Mouse (Mus musculus) limb, embryonic 14.5 days (tissue): ENCODE results near the gene Magi2. TPM values are rescaled to one million over a fixed set of nuclear protein-coding genes. Genes with fewer than 3 reads are reported as not detected.

ENCODE experiments used
- ATAC-seq: fragments of 200-750 bp; cut with Nextera tagmentation; 2 replicates; pipeline ENCODE4 v1.8.0; 2017; ENCODE audit warnings: low read depth, moderate number of reproducible peaks, moderate TSS enrichment; ENCODE audit not compliant: low FRiP score
- DNase-seq: peaks from one replicate; pipeline ENCODE4 v3.0.0-alpha.2; 2015; ENCODE audit warnings: low spot score
- H3K27ac ChIP-seq: fragments of 300-500 bp; sonication (generic); replicated peaks from 2 replicates; pipeline ENCODE4 v1.5.1; 2014; ENCODE audit warnings: low read depth, mild to moderate bottlenecking, low read length, moderate library complexity, mixed read lengths
- H3K27me3 ChIP-seq: fragments of 300-500 bp; sonication (generic); 2 replicates; pipeline ENCODE4 v1.6.1; 2014; ENCODE audit warnings: low read length, mixed read lengths; ENCODE audit not compliant: control insufficient read depth, insufficient read depth
- H3K36me3 ChIP-seq: fragments of 300-500 bp; sonication (generic); 2 replicates; pipeline ENCODE4 v1.6.1; 2014; ENCODE audit warnings: mild to moderate bottlenecking, low read length, moderate library complexity, mixed read lengths; ENCODE audit not compliant: control insufficient read depth, insufficient read depth
- H3K4me1 ChIP-seq: fragments of 300-500 bp; sonication (generic); 2 replicates; pipeline ENCODE4 v1.6.1; 2014; ENCODE audit warnings: antibody characterized with exemption, low read length, mixed read lengths; ENCODE audit not compliant: control insufficient read depth, insufficient read depth
- H3K4me2 ChIP-seq: fragments of 300-500 bp; sonication (generic); replicated peaks from 2 replicates; pipeline ENCODE4 v1.6.1; 2014; ENCODE audit warnings: low read depth, mild to moderate bottlenecking, low read length, moderate library complexity; ENCODE audit not compliant: severe bottlenecking
- H3K4me3 ChIP-seq: fragments of 300-500 bp; sonication (generic); replicated peaks from 2 replicates; pipeline ENCODE4 v1.5.1; 2014; ENCODE audit warnings: low read length
- H3K9ac ChIP-seq: fragments of 300-500 bp; sonication (generic); 2 replicates; pipeline ENCODE4 v1.6.1; 2014; ENCODE audit warnings: mild to moderate bottlenecking, low read depth, low read length, moderate library complexity; ENCODE audit not compliant: severe bottlenecking
- H3K9me3 ChIP-seq: fragments of 300-500 bp; sonication (generic); 2 replicates; pipeline ENCODE4 v1.6.1; 2016; ENCODE audit warnings: low read length; ENCODE audit not compliant: control insufficient read depth
- POLR2A ChIP-seq: fragments of 200-500 bp; IDR thresholded peaks from 2 replicates; pipeline ENCODE4 v1.8.0; 2012; ENCODE audit warnings: inconsistent platforms, mild to moderate bottlenecking, moderate library complexity, borderline replicate concordance; ENCODE audit not compliant: insufficient read depth, insufficient read length; ENCODE audit errors: extremely low read depth
- WGBS: fragments of 180-500 bp; shearing (Covaris S2); extraction: QIAGEN DNeasy Blood & Tissue Kit; methylation state at CpG from one replicate; pipeline ENCODE4 v1.1.7; 2014; 5-methylcytosine and 5-hydroxymethylcytosine counted together
- polyA plus RNA-seq, 2 experiments: library from polyadenylated mRNA; depleted of rRNA in 1 of 2; stranded (reverse) in 1 of 2; unstranded in 1 of 2; fragments of >200 nt; fragmentation: Nextera tagmentation in 1 of 2; extraction: Ambion mirVana in 1 of 2; gene quantifications; 2 replicates each; pipeline versions ENCODE4 v1.2.1 to v1.2.3; 2012 to 2014

Magi2 gene
- polyA plus RNA-seq, 2 experiments = 4.0 to 4.5 TPM

GRCm38 (mm10) chr5:19981518-19981917 lies 754.7 kb downstream of the Magi2 start:
- H3K4me2 ChIP-seq = no peak overlapping the region
- no peak overlapping the region for H3K9ac ChIP-seq
- ATAC-seq (no peak), DNase-seq (no peak)
- no peak for TF ChIP-seq POLR2A
- 74% methylated on average over 6 of the region's 6 CpGs for WGBS
- H3K27ac ChIP-seq = no peak overlapping the region
- no peaks in the 10 kb centered on the region for H3K36me3 ChIP-seq
- H3K9me3 ChIP-seq = no peaks in the 10 kb centered on the region
- no peaks in the 10 kb centered on the region for H3K4me1 ChIP-seq
- no peak overlapping the region for H3K4me3 ChIP-seq
- no peaks in the 10 kb centered on the region for H3K27me3 ChIP-seq

- no peak overlapping the region for H3K27ac ChIP-seq
- no peak overlapping the region for H3K4me3 ChIP-seq
- ATAC-seq = no peak
- 27% methylated on average over 3 of the region's 3 CpGs for WGBS
- H3K4me1 ChIP-seq = no peaks in the 10 kb centered on the region
- H3K27me3 ChIP-seq = no peaks in the 10 kb centered on the region
- no peaks in the 10 kb centered on the region for H3K36me3 ChIP-seq
- no peak overlapping the region for H3K4me2 ChIP-seq
- no peaks in the 10 kb centered on the region for H3K9me3 ChIP-seq
- DNase-seq = no peak
- TF ChIP-seq POLR2A = no peak
- H3K9ac ChIP-seq = no peak overlapping the region
Measured at GRCm38 (mm10) chr5:19982031-19982430, 755.2 kb downstream of the Magi2 start.

GRCm38 (mm10) chr5:19999486-19999885 lies 772.6 kb downstream of the Magi2 start:
- Histone ChIP-seq H3K9ac (no peak overlapping the region), H3K4me1 (no peaks in the 10 kb centered on the region), H3K9me3 (no peaks in the 10 kb centered on the region), H3K4me2 (no peak overlapping the region), H3K4me3 (no peak overlapping the region), H3K27me3 (no peaks in the 10 kb centered on the region), H3K27ac (no peak overlapping the region), H3K36me3 (no peaks in the 10 kb centered on the region)
- TF ChIP-seq POLR2A = no peak
- 84% methylated on average over 6 of the region's 6 CpGs for WGBS
- DNase-seq (no peak), ATAC-seq (no peak)

- WGBS = 82% methylated on average over 1 of the region's 1 CpGs
- no peak for TF ChIP-seq POLR2A
- DNase-seq = no peak
Measured at GRCm38 (mm10) chr5:19999912-20000311, 773.1 kb downstream of the Magi2 start.

GRCm38 (mm10) chr5:20006616-20007015 lies 779.8 kb downstream of the Magi2 start:
- H3K27ac ChIP-seq = no peak overlapping the region
- H3K4me1 ChIP-seq = no peaks in the 10 kb centered on the region
- no peak overlapping the region for H3K4me2 ChIP-seq
- no peak overlapping the region for H3K4me3 ChIP-seq
- H3K36me3 ChIP-seq = no peaks in the 10 kb centered on the region
- ATAC-seq (no peak), DNase-seq (no peak)
- WGBS = 75% methylated on average over 2 of the region's 2 CpGs
- H3K9ac ChIP-seq = no peak overlapping the region
- TF ChIP-seq POLR2A = no peak
- no peaks in the 10 kb centered on the region for H3K9me3 ChIP-seq
- H3K27me3 ChIP-seq = no peaks in the 10 kb centered on the region

More at GRCm38 (mm10) chr5:19999912-20000311, 773.1 kb downstream of the Magi2 start:
- Histone ChIP-seq H3K9me3 (no peaks in the 10 kb centered on the region), H3K4me2 (no peak overlapping the region), H3K36me3 (no peaks in the 10 kb centered on the region), H3K4me1 (no peaks in the 10 kb centered on the region), H3K27ac (no peak overlapping the region), H3K9ac (no peak overlapping the region), H3K4me3 (no peak overlapping the region), H3K27me3 (no peaks in the 10 kb centered on the region)
- no peak for ATAC-seq

GRCm38 (mm10) chr5:20007246-20007645 lies 780.4 kb downstream of the Magi2 start:
- H3K9ac ChIP-seq = no peak overlapping the region
- DNase-seq (no peak), ATAC-seq (no peak)
- WGBS = 91% methylated on average over 8 of the region's 8 CpGs
- H3K27me3 ChIP-seq = no peaks in the 10 kb centered on the region
- TF ChIP-seq POLR2A = no peak
- H3K4me2 ChIP-seq = no peak overlapping the region
- H3K4me3 ChIP-seq = no peak overlapping the region
- H3K9me3 ChIP-seq = no peaks in the 10 kb centered on the region
- no peaks in the 10 kb centered on the region for H3K4me1 ChIP-seq
- H3K27ac ChIP-seq = no peak overlapping the region
- H3K36me3 ChIP-seq = no peaks in the 10 kb centered on the region
